Mouse (Mus musculus) cortical plate, adult 2 months (tissue): ENCODE results near the gene Chrna4.

ENCODE experiments used
- CTCF ChIP-seq: fragments of 200-500 bp; IDR thresholded peaks from 2 replicates; pipeline ENCODE4 v1.5.1; 2011; ENCODE audit warnings: mild to moderate bottlenecking, control low read depth, low read length; ENCODE audit not compliant: insufficient read depth; ENCODE audit errors: extremely low read depth
- POLR2A ChIP-seq: fragments of 200-500 bp; IDR thresholded peaks from 2 replicates; pipeline ENCODE4 v1.6.1; 2011; ENCODE audit warnings: mild to moderate bottlenecking, low read length, control low read depth; ENCODE audit not compliant: insufficient read depth; ENCODE audit errors: extremely low read depth

- no peak for TF ChIP-seq CTCF
- no peak for TF ChIP-seq POLR2A
Measured at GRCm38 (mm10) chr2:180987001-180987400, 56.3 kb downstream of the Chrna4 start.
